ENCODE assay signal across 12 mouse cellular contexts in genomic region chr9:91798171-91798836, GRCm38 (mm10).
DNase-seq lines count a peak whose midpoint lies in the region; ATAC-seq and TF ChIP-seq lines count a peak whose summit lies in the region.
"Had no signal": no experiment of that assay in that cellular context is flagged by ENCODE, and none has a peak within 500 bp of the region (broad histone marks: within the 10 kb centered on the region; RNA-seq: fewer than 3 reads in every experiment).

No protein-coding gene starts in this region.

- no peaks in the 10 kb centered on the region for H3K4me1 ChIP-seq in forebrain, embryonic 13.5 days
- no peaks in the 10 kb centered on the region for H3K4me1 ChIP-seq in forebrain, embryonic 11.5 days (replicated peaks; ENCODE audit: control insufficient read depth, insufficient read depth, low read length)
- H3K4me1 ChIP-seq in lung, embryonic 16.5 days (replicated peaks; ENCODE audit: control insufficient read depth, insufficient read depth, low read length), result no peaks in the 10 kb centered on the region
- no peaks in the 10 kb centered on the region; the same call in 1 of the 2 replicates for H3K4me1 ChIP-seq in forebrain, embryonic 16.5 days (replicated peaks; ENCODE audit: control insufficient read depth, insufficient read depth, low read length)
- no peaks in the 10 kb centered on the region for H3K4me1 ChIP-seq in thymus, adult 2 months (replicated peaks; ENCODE audit: control insufficient read depth, insufficient read depth, low read length)
- H3K4me1 ChIP-seq: liver, embryonic 12.5 days; stomach, embryonic 15.5 days had no signal

- H3K4me2 ChIP-seq in forebrain, embryonic 13.5 days, result no peak overlapping the region
- H3K4me2 ChIP-seq in forebrain, embryonic 11.5 days (ENCODE audit: low read depth, low read length, severe bottlenecking), result no peak overlapping the region
- no peak overlapping the region for H3K4me2 ChIP-seq in lung, embryonic 16.5 days (ENCODE audit: low read depth, low read length)
- H3K4me2 ChIP-seq in forebrain, embryonic 16.5 days (ENCODE audit: low read length), result no peak overlapping the region
- peak overlapping the region; percentile 20 for H3K4me2 ChIP-seq in myocyte (ENCODE audit: low read depth)
- H3K4me2 ChIP-seq: liver, embryonic 12.5 days; stomach, embryonic 15.5 days had no signal

- TF ChIP-seq POLR2A in myocyte (IDR thresholded peaks at IDR 0.05; ENCODE audit: insufficient read length, low read depth), result no peak
- TF ChIP-seq POLR2A in thymus, adult 2 months (IDR thresholded peaks at IDR 0.05; ENCODE audit: control insufficient read depth, extremely low read depth, insufficient read depth, low read length, poor library complexity), result no peak

- H3K9ac ChIP-seq in forebrain, embryonic 13.5 days, result no peak overlapping the region
- no peak overlapping the region for H3K9ac ChIP-seq in forebrain, embryonic 11.5 days (ENCODE audit: low read length)
- no peak overlapping the region for H3K9ac ChIP-seq in lung, embryonic 16.5 days (ENCODE audit: low read length)
- H3K9ac ChIP-seq in forebrain, embryonic 16.5 days (replicated peaks; ENCODE audit: low read depth, low read length), result no peak overlapping the region
- H3K9ac ChIP-seq: liver, embryonic 12.5 days; stomach, embryonic 15.5 days had no signal

- H3ac ChIP-seq in myocyte (ENCODE audit: control insufficient read depth, insufficient read length), result no peak overlapping the region

- no peak for TF ChIP-seq CTCF in thymus, adult 2 months (IDR thresholded peaks at IDR 0.05; ENCODE audit: borderline replicate concordance, control insufficient read depth, extremely low read depth, insufficient read depth, low read length, poor library complexity)

- H3K27ac ChIP-seq in forebrain, embryonic 13.5 days, result no peak overlapping the region
- no peak overlapping the region for H3K27ac ChIP-seq in forebrain, embryonic 11.5 days (ENCODE audit: low read depth, low read length)
- no peak overlapping the region for H3K27ac ChIP-seq in lung, embryonic 16.5 days (ENCODE audit: low read length)
- H3K27ac ChIP-seq in forebrain, embryonic 16.5 days (ENCODE audit: low read length), result no peak overlapping the region
- no peak overlapping the region for H3K27ac ChIP-seq in thymus, adult 2 months (ENCODE audit: control insufficient read depth, insufficient read depth, low read length)
- H3K27ac ChIP-seq: liver, embryonic 12.5 days; stomach, embryonic 15.5 days had no signal

- no peaks in the 10 kb centered on the region for H3K36me3 ChIP-seq in forebrain, embryonic 13.5 days (ENCODE audit: poor library complexity, severe bottlenecking)
- no peaks in the 10 kb centered on the region for H3K36me3 ChIP-seq in forebrain, embryonic 11.5 days (ENCODE audit: control insufficient read depth, insufficient read depth, low read length)
- no peaks in the 10 kb centered on the region for H3K36me3 ChIP-seq in lung, embryonic 16.5 days (ENCODE audit: control insufficient read depth, insufficient read depth, low read length)
- no peaks in the 10 kb centered on the region for H3K36me3 ChIP-seq in forebrain, embryonic 16.5 days (ENCODE audit: control insufficient read depth, insufficient read depth)
- no peaks in the 10 kb centered on the region for H3K36me3 ChIP-seq in myocyte (ENCODE audit: control insufficient read depth, insufficient read depth)
- H3K36me3 ChIP-seq in thymus, adult 2 months (ENCODE audit: control insufficient read depth, insufficient read depth, low read length), result no peaks in the 10 kb centered on the region
- H3K36me3 ChIP-seq: liver, embryonic 12.5 days; stomach, embryonic 15.5 days had no signal

- DNase-seq in forebrain, embryonic 11.5 days (ENCODE audit: low spot score), result no peak
- no peak for DNase-seq in lung, postnatal 25 days (ENCODE audit: low spot score)
- DNase-seq in thymus, postnatal 10 days (ENCODE audit: low spot score in 2 of 2), result no peak
- DNase-seq in thymus, adult 2 months, result no peak
- DNase-seq: heart, postnatal 36 days; kidney, adult 8-10 months had no signal

- no peak overlapping the region for H3K4me3 ChIP-seq in forebrain, embryonic 13.5 days
- no peak overlapping the region for H3K4me3 ChIP-seq in forebrain, embryonic 11.5 days (ENCODE audit: low read depth, low read length)
- H3K4me3 ChIP-seq in lung, embryonic 16.5 days (ENCODE audit: low read length), result no peak overlapping the region
- H3K4me3 ChIP-seq in forebrain, embryonic 16.5 days (replicated peaks; ENCODE audit: low read length), result no peak overlapping the region
- H3K4me3 ChIP-seq in myocyte, result no peak overlapping the region
- no peak overlapping the region for H3K4me3 ChIP-seq in thymus, adult 2 months (ENCODE audit: control insufficient read depth, insufficient read depth, low read length)
- H3K4me3 ChIP-seq: liver, embryonic 12.5 days; stomach, embryonic 15.5 days had no signal

- no peaks in the 10 kb centered on the region for H3K9me3 ChIP-seq in forebrain, embryonic 13.5 days (replicated peaks)
- H3K9me3 ChIP-seq in forebrain, embryonic 11.5 days (ENCODE audit: control insufficient read depth, low read length), result no peaks in the 10 kb centered on the region
- no peaks in the 10 kb centered on the region for H3K9me3 ChIP-seq in lung, embryonic 16.5 days (ENCODE audit: control insufficient read depth, low read length)
- no peaks in the 10 kb centered on the region for H3K9me3 ChIP-seq in forebrain, embryonic 16.5 days (ENCODE audit: control insufficient read depth, low read length)
- H3K9me3 ChIP-seq: liver, embryonic 12.5 days; stomach, embryonic 15.5 days had no signal

- ATAC-seq in forebrain, embryonic 13.5 days, result peak; percentile 78; the same call in 1 of the 2 replicates
- ATAC-seq in forebrain, embryonic 11.5 days (replicated peaks; ENCODE audit: low FRiP score), result no peak
- peak; percentile 77 for ATAC-seq in lung, embryonic 16.5 days (ENCODE audit: low read depth)
- peak; percentile 91 for ATAC-seq in forebrain, embryonic 16.5 days
- ATAC-seq: liver, embryonic 12.5 days had no signal

- no peaks in the 10 kb centered on the region for H3K79me2 ChIP-seq in myocyte (ENCODE audit: control insufficient read depth, insufficient read depth)

- H3K27me3 ChIP-seq in forebrain, embryonic 13.5 days, result no peaks in the 10 kb centered on the region
- H3K27me3 ChIP-seq in forebrain, embryonic 11.5 days (ENCODE audit: control insufficient read depth, insufficient read depth, low read length), result no peaks in the 10 kb centered on the region
- H3K27me3 ChIP-seq in lung, embryonic 16.5 days (ENCODE audit: control insufficient read depth, insufficient read depth, low read depth, low read length), result no peaks in the 10 kb centered on the region
- no peaks in the 10 kb centered on the region for H3K27me3 ChIP-seq in forebrain, embryonic 16.5 days (replicated peaks; ENCODE audit: control insufficient read depth, insufficient read depth, low read length)
- no peaks in the 10 kb centered on the region for H3K27me3 ChIP-seq in myocyte (ENCODE audit: control insufficient read depth, insufficient read depth, insufficient read length)
- H3K27me3 ChIP-seq in thymus, adult 2 months (ENCODE audit: control insufficient read depth, insufficient read depth, low read length), result no peaks in the 10 kb centered on the region
- H3K27me3 ChIP-seq: liver, embryonic 12.5 days; stomach, embryonic 15.5 days had no signal

- 86% methylated on average over 10 of the region's 10 CpGs for WGBS in forebrain, embryonic 13.5 days
- 94% methylated on average over 10 of the region's 10 CpGs for WGBS in forebrain, embryonic 11.5 days
- WGBS in lung, embryonic 16.5 days, result 63% methylated on average over 10 of the region's 10 CpGs
- WGBS in forebrain, embryonic 16.5 days, result 74% methylated on average over 10 of the region's 10 CpGs
- WGBS in thymus, adult 2 months, result 96% methylated on average over 10 of the region's 10 CpGs

TF ChIP-seq in myocyte, 11 proteins besides CTCF, POLR2A, EP300 and RAD21:
- TF ChIP-seq USF1 (IDR thresholded peaks at IDR 0.05; ENCODE audit: low read depth) (no peak), TCF3 (IDR thresholded peaks at IDR 0.05; ENCODE audit: insufficient read length, low read depth) (no peak), MYOD1 (IDR thresholded peaks at IDR 0.05; ENCODE audit: control insufficient read depth in 1 of 3, insufficient read length in 2 of 3, low read depth in 2 of 3) (peak in 2 of 3 experiments; percentile 34 to 57), MYOG (IDR thresholded peaks at IDR 0.05; ENCODE audit: control insufficient read depth in 1 of 3, insufficient read depth in 1 of 3, insufficient read length in 2 of 3, low read depth in 2 of 3) (peak in 1 of 3 experiments; percentile 56)
TF ChIP-seq in myocyte: peak in this region for 2.
